Mouse (Mus musculus) C2C12 (cell line): ENCODE results near the gene Swap70. TPM values are rescaled to one million over a fixed set of nuclear protein-coding genes. Genes with fewer than 3 reads are reported as not detected.

ENCODE experiments used
- H3K27me3 ChIP-seq: one replicate; pipeline ENCODE4 v1.6.1; 2011; ENCODE audit not compliant: control insufficient read depth, insufficient read depth, insufficient read length
- H3K36me3 ChIP-seq: one replicate; pipeline ENCODE4 v1.6.1; 2011; ENCODE audit not compliant: control insufficient read depth, insufficient read depth
- H3K4me3 ChIP-seq: one replicate; pipeline ENCODE4 v1.5.1; 2011; ENCODE audit warnings: mild to moderate bottlenecking, control low read depth; ENCODE audit not compliant: poor library complexity, insufficient read depth, severe bottlenecking
- H3K79me2 ChIP-seq: one replicate; pipeline ENCODE4 v1.6.1; 2011; ENCODE audit not compliant: control insufficient read depth, insufficient read depth
- H3K79me3 ChIP-seq: one replicate; pipeline ENCODE4 v1.6.1; 2011; ENCODE audit warnings: low read depth, control low read depth
- H3ac ChIP-seq: one replicate; pipeline ENCODE3; 2011; ENCODE audit warnings: low read depth; ENCODE audit not compliant: control insufficient read depth, insufficient read length
- CEBPB ChIP-seq: IDR thresholded peaks from one replicate; pipeline ENCODE4 v1.6.1; 2011; ENCODE audit warnings: low read depth, mild to moderate bottlenecking, control low read depth, moderate library complexity
- CTCF ChIP-seq: IDR thresholded peaks from one replicate; pipeline ENCODE4 v1.5.1; 2011; ENCODE audit not compliant: control insufficient read depth, insufficient read depth, insufficient read length
- FOSL1 ChIP-seq: IDR thresholded peaks from one replicate; pipeline ENCODE4 v1.8.0; 2011; ENCODE audit warnings: mild to moderate bottlenecking, low read length; ENCODE audit not compliant: poor library complexity, insufficient read depth, severe bottlenecking
- MAX ChIP-seq: IDR thresholded peaks from one replicate; pipeline ENCODE4 v1.6.1; 2011; ENCODE audit warnings: mild to moderate bottlenecking, control low read depth
- MYOD1 ChIP-seq: IDR thresholded peaks from one replicate; pipeline ENCODE4 v1.6.1; 2011; ENCODE audit warnings: low read depth; ENCODE audit not compliant: control insufficient read depth, insufficient read length
- MYOG ChIP-seq: IDR thresholded peaks from one replicate; pipeline ENCODE4 v1.6.1; 2011; ENCODE audit not compliant: control insufficient read depth, insufficient read length; ENCODE audit errors: extremely low read depth
- USF1 ChIP-seq: IDR thresholded peaks from one replicate; pipeline ENCODE4 v1.6.1; 2011; ENCODE audit warnings: low read depth, mild to moderate bottlenecking, control low read depth, moderate library complexity
- polyA plus RNA-seq: library from polyadenylated mRNA; unstranded; fragments of >200 nt; fragmentation: generic; extraction: Trizol; gene quantifications from one replicate; pipeline ENCODE4 v1.2.1, GENCODE M21; 2012; ENCODE audit warnings: missing spikeins

Gene Swap70
- polyA plus RNA-seq, 1 experiment = 16.0 TPM

- TF ChIP-seq MYOG = no peak
- peak; percentile 83 for TF ChIP-seq MYOD1
- TF ChIP-seq CEBPB = no peak
- peak; percentile 48 for TF ChIP-seq MAX
- TF ChIP-seq CTCF = no peak
- TF ChIP-seq FOSL1 = no peak
- no peak for TF ChIP-seq USF1
- Histone ChIP-seq H3K27me3 (no peaks in the 10 kb centered on the region), H3K79me3 (no peaks in the 10 kb centered on the region), H3K4me3 (no peak overlapping the region), H3K79me2 (no peaks in the 10 kb centered on the region), H3K36me3 (peaks cover 5% of the 10 kb centered on the region), H3ac (no peak overlapping the region)
These were observed 97.5 kb downstream of the Swap70 start for GRCm38 (mm10) chr7:110318971-110319519.

GRCm38 (mm10) chr7:110321106-110321505 is 99.6 kb downstream of the Swap70 start:
- Histone ChIP-seq H3K79me2 (no peaks in the 10 kb centered on the region), H3K36me3 (no peaks in the 10 kb centered on the region), H3K79me3 (no peaks in the 10 kb centered on the region), H3K4me3 (no peak overlapping the region), H3ac (no peak overlapping the region), H3K27me3 (no peaks in the 10 kb centered on the region)
- TF ChIP-seq MYOG (no peak), MAX (no peak), CEBPB (no peak), FOSL1 (no peak), CTCF (no peak), MYOD1 (no peak), USF1 (no peak)

GRCm38 (mm10) chr7:110324852-110325251 is 103.3 kb downstream of the Swap70 start:
- Histone ChIP-seq H3K27me3 (no peaks in the 10 kb centered on the region), H3K4me3 (no peak overlapping the region), H3K79me2 (no peaks in the 10 kb centered on the region), H3K36me3 (peaks cover 4% of the 10 kb centered on the region), H3ac (no peak overlapping the region), H3K79me3 (no peaks in the 10 kb centered on the region)
- no peak for TF ChIP-seq MAX
- TF ChIP-seq MYOG = no peak
- no peak for TF ChIP-seq FOSL1
- TF ChIP-seq CTCF = no peak
- TF ChIP-seq USF1 = no peak
- TF ChIP-seq MYOD1 = no peak
- TF ChIP-seq CEBPB = no peak

GRCm38 (mm10) chr7:110325381-110326110 is 104.0 kb downstream of the Swap70 start:
- no peak overlapping the region for H3ac ChIP-seq
- no peaks in the 10 kb centered on the region for H3K79me2 ChIP-seq
- H3K27me3 ChIP-seq = no peaks in the 10 kb centered on the region
- peaks cover 4% of the 10 kb centered on the region for H3K36me3 ChIP-seq
- TF ChIP-seq MAX (no peak), MYOD1 (no peak), CEBPB (no peak), CTCF (no peak), USF1 (no peak), FOSL1 (no peak), MYOG (no peak)
- no peaks in the 10 kb centered on the region for H3K79me3 ChIP-seq
- H3K4me3 ChIP-seq = no peak overlapping the region

Other genes with a start within 250 kb of the Swap70 start
- 40.5 TPM for gene Tmem41b, start 234.8 kb upstream of the Swap70 start, polyA plus RNA-seq
- 29.1 TPM for gene Ipo7, start 203.4 kb upstream of the Swap70 start, polyA plus RNA-seq
- gene Zfp143, start 160.5 kb upstream of the Swap70 start, polyA plus RNA-seq = 7.5 TPM
- 15.8 TPM for gene Wee1, start 99.7 kb upstream of the Swap70 start, polyA plus RNA-seq